Mouse (Mus musculus): ENCODE measurements at regions not wholly inside any gene's neighbourhood (a gene's known extent, or its start where the extent isn't known, plus 50 kb on each side); places are given as distances from the start of the nearest gene placed in this dataset.

DNA sequence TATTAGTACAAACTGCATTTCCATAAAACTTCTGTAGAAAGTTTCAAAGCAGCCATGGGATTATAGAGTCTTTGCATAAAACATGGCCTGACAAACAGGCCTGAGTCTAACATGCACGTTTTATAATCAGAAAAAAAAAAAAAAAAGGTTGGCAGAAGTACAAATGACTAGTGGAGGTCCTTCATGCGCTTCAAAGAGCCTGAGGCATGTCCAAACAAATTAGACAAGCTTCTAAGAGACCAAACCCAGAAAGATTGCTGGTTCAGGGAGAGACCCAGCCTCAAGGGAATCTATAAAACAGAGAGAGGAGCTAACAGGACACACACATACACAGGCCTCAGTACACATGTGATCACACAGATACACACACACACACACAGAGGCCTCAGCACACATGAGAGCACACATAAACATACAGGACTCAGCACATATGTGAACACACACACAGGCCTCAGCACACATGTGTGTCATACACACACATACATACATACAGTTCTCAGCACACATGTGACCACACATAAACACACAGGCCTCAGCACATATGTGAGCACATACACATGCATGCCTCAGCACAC is 57.0 kb upstream of the Gnaq start:
- DNase-seq (ENCODE audit: low read depth, low spot score), result no peak

DNA sequence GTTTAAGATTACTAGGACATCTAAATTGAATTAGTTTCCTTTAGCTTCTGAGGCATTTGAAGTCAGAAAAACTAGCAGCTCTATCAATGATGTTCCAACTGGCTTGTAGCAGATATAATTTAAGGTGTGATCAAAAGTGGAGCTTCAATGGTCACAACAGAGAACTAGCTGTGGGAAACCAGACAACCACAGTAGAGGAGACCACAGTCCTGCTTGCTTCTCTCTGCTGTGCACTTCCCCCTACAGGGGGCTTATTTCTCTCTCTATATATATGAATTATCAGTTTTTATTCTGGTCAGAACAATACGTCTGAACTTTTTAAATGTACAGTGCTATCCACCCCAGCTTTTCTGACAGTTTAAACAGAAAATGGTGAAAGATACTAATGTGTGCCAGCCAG is 57.6 kb upstream of the Gnaq start:
- no peak for DNase-seq (ENCODE audit: low read depth, low spot score)

DNA sequence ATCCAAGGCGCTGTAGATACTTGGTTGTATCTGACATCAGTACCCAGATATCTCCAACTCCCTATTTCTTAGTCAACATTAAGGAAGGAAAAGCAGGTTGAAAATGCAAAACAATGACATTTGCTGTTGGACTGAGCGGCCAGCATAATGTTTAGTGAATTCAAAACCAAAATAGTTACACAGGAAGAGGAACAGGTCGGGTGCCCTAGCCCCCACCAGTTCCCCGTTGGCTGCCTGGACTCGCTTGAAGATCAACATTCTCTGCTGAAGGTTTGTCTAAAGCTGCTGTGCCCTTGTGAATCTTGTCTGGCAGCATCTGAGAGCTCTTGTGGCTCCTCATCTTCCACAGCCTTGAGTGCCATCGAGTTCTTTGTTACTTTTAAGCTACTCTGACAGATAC is 65.3 kb upstream of the Gnaq start:
- DNase-seq (ENCODE audit: low read depth, low spot score), result no peak

DNA sequence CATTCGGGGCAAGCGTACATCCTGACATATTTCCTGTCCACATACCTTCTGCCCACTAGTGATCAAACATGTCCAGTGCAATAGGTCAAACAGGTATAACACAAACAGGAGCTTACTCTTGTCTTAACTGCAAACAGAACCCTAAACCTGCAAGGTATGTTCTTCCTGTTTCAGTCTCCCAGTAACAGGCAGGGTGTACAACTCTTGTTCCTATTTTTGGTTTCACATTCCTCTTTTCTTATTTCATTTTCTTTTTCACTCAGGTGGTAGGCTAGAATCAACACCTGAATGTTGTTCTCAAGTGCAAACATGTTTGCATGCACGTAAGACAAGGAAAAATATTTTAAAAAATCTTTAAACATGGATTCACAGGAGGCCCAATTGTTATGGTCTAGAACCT is 67.7 kb upstream of the Gnaq start:
- DNase-seq (ENCODE audit: low read depth, low spot score), result no peak

DNA sequence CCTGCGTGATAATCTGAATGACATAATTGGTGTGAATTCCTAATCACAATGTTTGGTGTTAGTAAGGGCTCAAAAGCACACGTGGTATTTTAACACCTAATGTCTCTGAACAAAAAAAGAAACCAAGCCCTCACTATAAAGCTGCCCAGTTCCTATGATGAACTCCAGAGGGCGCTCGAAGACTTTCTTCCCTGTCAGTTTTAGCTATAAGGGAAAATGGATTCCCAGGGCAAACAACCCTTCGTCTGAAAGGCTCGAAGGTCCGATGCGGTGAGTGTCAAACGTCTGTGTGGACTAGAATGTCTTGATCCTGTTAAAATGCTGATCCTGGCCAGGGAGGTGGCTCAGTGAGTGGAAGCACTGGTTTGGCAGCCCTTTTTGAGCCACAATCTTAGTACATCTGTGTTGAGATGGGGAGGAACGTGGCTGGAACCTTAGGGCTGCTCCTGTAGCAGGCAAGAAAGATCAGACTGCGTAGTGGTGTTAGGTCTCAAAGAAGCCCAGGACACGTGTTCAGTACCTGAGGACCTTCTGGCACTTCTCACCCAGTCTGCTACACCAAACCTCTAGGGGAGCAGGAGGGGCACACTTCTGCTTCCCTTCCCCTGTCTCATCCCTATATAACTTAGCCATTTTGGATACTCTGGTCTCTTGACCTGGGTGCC is 68.6 kb upstream of the Gnaq start:
- DNase-seq (ENCODE audit: low read depth, low spot score), result peak; percentile 64

DNA sequence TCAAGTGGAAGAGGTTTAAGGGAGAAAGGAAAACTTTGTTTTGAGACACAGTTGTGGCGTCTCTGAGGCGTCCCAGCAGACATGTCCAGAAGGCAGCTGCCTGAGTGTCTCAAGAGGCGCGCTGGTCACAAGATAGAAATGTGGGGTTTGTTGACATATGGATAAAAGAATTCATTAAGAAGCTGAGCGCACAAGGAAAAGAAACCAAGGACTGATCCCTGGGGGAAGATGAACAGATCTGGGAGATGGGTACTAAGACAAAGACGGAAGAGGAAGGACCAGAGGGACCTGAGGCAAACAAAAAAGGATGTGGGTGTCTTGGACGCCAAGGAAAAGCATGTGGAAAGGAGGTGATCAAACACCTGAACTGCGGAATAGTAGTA is 69.1 kb upstream of the Gnaq start:
- DNase-seq (ENCODE audit: low read depth, low spot score), result no peak

DNA sequence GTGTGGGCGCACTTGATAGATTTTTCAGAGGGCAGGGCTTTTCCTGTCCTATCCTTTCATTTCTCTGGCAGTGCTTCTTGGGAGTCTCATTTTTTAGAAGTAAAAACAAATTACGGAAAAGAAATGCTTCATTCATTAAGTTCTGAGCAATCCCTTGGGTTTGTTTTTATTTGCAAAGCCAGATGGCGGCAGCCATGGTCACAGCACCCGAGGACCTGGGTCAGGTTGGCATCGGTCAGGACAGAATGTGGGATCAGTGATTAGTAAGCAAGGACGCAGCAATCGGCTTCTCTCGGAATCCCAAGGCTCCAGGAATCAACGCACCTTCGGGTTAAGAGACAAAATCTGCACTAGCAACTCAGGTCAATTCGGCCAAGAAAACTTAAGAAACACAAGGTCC is 70.8 kb upstream of the Gnaq start:
- no peak for DNase-seq (ENCODE audit: low read depth, low spot score)

DNA sequence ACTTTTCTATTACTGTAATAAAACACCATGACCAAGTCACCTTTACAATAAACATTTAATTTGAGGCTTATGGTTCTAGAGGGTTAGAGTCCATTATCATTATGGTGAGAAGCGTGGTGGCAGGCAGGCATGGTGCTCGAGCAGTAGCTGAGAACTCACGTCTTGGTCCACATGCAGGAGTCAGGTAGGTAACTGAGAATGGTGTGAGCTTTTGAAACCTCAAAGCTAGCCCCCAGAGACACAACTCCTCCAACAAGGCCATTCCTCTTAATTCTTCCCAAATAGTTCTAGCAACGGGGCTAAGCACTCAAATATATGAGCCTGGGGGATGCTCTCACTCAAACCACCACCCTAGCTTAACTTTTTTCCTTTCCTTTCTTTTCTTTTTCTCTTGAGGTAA is 73.6 kb upstream of the Gnaq start:
- DNase-seq (ENCODE audit: low read depth, low spot score), result no peak

DNA sequence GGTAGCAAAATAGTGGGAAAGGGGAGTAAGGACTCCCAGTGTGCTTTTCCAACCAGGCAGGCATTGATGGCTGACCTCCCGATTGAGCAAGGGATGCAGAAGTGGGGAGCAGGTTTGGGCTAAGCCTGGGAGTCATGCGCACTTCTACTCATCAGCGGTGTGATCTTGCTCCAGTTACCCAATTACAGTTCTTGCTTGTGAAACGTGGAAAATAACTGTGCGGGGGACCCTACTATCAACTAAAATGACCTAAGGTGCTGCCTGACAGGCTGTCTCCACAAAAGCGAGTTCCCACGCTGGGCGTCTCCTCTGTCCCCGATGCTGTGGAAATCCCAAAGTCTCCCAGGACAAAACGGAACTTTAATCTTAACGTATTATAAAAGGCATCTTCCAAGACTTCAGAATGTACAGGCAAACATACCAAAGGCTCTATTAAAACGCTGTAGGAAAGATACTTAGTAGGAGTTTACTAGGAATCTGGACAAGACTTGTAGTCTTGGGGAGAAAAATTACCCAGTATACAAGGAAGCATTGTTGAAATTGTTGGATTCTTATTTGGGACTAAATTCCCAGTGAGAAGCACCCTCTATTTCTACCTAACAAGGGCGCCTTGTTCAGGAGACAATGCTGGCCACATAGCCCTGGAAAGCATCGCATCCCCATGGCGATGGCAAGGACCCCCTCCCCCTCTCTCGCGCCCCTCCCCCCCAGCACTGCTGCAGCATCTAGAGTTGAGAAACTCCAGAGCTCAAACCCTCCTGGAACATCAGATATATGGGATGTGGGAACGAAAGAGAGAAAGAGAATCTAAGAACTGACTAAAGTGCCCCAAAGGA is 65.6 kb upstream of the Cep78 start:
- no peak for DNase-seq (ENCODE audit: low read depth, low spot score)

DNA sequence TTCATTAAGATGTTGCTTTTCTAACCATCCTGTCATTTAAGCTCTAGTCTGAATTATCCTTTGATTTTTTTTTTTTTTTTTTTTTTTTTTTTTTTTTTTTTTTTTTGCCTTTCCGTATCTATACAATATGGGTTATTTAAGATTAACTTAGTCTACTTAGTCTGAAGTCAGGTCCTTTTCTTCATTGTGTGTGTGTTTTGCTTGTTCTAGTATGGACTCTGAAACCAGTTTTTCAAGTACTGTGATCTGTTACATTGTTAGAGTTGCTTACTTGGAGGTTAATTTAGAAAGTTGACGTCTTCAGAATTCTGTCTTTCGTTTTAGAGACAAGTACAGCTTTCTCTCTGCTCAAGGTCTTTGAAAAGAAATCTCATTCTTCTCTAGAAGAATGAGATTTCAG is 64.9 kb upstream of the Cep78 start:
- no peak for DNase-seq (ENCODE audit: low read depth, low spot score)

DNA sequence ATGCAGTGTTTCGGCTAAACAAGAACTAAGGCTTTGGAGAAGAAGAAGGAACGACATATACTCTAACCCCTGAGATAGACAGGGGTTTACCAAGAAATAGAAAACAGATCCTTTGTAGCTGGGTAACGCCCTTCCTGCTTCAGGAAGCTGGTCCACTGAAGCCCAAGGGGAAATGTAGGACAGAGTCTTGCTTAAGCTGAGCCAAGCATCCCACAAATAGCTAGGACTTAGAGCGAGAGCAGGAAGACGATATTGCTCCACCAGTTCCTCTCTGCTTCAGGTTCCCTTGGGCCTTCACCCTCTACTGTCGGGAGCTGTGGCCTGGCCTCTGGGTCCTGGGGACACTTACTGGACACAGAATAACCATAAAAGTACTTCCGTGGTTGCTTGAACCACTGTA is 62.2 kb upstream of the Cep78 start:
- no peak for DNase-seq (ENCODE audit: low read depth, low spot score)

DNA sequence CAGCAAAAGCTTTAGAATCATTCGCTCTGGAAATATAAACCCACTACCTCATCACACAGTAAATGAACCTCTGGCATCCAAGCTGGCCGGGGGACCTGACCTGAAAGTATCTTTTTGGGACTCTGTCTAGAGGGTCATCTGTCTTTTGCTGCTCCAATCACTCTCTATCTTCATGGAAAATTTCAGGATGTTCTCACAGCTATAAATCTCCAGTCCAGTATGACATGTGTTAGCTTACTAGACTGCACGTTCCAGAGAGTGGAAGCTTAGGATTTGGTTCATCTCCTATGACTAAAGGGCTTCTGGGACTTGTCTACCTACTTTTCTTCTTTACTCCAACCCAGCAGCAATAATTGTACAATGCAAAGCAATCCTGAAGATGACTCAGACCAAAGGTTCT is 60.5 kb upstream of the Cep78 start:
- DNase-seq (ENCODE audit: low read depth, low spot score), result no peak

DNA sequence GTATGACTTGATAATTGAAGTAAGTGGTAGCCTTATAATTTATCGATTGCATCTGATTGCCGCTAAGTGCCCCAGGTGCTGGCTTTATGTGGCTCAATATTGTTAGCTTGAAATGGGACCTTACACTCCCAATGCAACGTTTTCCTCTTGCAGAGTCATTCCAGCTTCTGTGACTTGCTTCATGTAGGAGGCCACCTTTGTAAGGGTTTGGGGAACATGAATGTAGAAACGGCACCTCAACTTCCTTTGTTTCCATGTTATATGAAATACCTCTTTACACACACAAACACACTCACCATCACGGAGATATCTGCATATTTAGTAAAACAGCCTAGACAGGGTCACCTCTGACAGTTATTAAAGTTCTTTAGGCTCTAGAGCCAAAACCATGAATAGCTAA is 59.4 kb upstream of the Cep78 start:
- no peak for DNase-seq (ENCODE audit: low read depth, low spot score)

DNA sequence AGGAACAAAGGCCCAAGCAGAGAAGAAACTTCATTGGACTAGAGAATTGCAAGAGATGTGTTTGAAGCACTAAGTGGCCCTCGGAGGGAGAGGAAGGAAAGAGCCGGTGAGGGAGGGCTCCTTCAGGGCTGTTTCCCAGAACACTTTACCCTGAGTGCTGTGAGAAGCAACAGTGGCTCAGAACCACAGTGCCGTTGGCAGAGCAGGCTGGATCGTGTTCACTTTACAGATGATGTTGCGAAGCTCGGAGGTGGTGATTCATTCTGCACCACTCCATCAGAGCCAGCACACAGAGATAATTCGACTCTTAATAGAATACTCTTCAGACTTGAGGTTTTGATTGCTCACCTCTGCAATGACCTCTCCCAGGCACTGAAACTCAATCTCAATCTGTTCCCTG is 58.2 kb upstream of the Cep78 start:
- no peak for DNase-seq (ENCODE audit: low read depth, low spot score)

DNA sequence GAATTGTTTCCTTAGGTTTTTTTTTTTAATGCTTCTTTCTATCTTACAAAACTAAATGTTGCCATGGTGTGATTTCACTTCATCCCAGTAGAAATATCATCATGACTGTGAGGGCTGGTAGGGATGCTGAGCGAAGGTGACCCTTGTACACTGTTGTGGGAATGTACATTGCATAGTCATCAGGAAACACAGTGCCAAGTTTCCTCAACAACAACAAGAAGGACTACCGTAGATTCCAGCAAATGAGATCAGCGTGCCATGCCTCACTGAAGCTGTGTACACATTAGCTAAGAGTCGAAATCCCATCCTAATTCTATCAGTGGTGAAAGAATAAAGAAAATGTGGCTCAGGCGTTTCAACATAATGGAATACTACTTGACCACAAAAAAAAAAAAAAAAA is 57.1 kb upstream of the Cep78 start:
- no peak for DNase-seq (ENCODE audit: low read depth, low spot score)

DNA sequence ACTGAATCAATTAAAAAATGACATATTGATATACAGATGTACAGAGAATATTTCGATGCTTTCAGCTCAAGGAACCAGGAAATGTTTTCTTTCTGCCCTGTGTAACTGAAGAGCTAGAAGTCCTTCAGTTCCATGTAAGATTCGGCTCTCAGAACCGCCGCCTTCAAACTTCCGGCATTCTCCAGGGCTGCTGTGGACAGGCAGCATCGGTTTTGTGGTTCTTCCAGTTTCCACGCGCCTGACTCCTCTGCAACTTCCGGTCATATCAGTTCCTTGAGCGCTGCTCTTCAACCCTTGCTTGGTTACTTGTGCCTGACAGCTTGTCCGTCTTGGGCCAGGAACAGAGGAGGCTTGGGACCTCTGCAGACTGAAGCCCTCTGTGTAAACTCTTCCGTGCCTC is 53.0 kb upstream of the Cep78 start:
- DNase-seq (ENCODE audit: low read depth, low spot score), result no peak

Measured in CD4-positive helper T cell, adult 2 months (primary cell).